Mouse (Mus musculus): ENCODE data around the gene Chga. TPM values are rescaled to one million over a fixed set of nuclear protein-coding genes. Genes with fewer than 3 reads are reported as not detected.

Chga gene
- polyA plus RNA-seq, 1 experiment from 2014 or later: 92.7 TPM

- ATAC-seq (ENCODE audit: low FRiP score, low TSS enrichment): no peak
- 96% methylated on average over 8 of the region's 8 CpGs for WGBS
- no peak overlapping the region for H3K27ac ChIP-seq (replicated peaks; ENCODE audit: low read depth, low read length)
- DNase-seq: no peak
- H3K9ac ChIP-seq (replicated peaks; ENCODE audit: low read length): no peak overlapping the region
- H3K27me3 ChIP-seq (ENCODE audit: control insufficient read depth, insufficient read depth, low read length): no peaks in the 10 kb centered on the region
- no peaks in the 10 kb centered on the region for H3K9me3 ChIP-seq (ENCODE audit: control insufficient read depth, low read length)
- H3K4me2 ChIP-seq (ENCODE audit: low read length): no peak overlapping the region
- H3K4me1 ChIP-seq (ENCODE audit: control insufficient read depth, insufficient read depth, low read length): peaks cover 6% of the 10 kb centered on the region
- no peaks in the 10 kb centered on the region for H3K36me3 ChIP-seq (ENCODE audit: control insufficient read depth, insufficient read depth, low read length)
- H3K4me3 ChIP-seq (replicated peaks; ENCODE audit: low read depth, low read length): no peak overlapping the region
Observed at GRCm38 (mm10) chr12:102610927-102611326, 56.2 kb downstream of the Chga start.

GRCm38 (mm10) chr12:102612431-102612830 lies 57.7 kb downstream of the Chga start:
- peaks cover 6% of the 10 kb centered on the region for H3K4me1 ChIP-seq (ENCODE audit: control insufficient read depth, insufficient read depth, low read length)
- no peaks in the 10 kb centered on the region for H3K9me3 ChIP-seq (ENCODE audit: control insufficient read depth, low read length)
- no peak overlapping the region for H3K4me3 ChIP-seq (replicated peaks; ENCODE audit: low read depth, low read length)
- no peak overlapping the region for H3K9ac ChIP-seq (replicated peaks; ENCODE audit: low read length)
- no peak for ATAC-seq (ENCODE audit: low FRiP score, low TSS enrichment)
- 95% methylated on average over 1 of the region's 1 CpGs for whole genome bisulfite sequencing
- H3K36me3 ChIP-seq (ENCODE audit: control insufficient read depth, insufficient read depth, low read length): no peaks in the 10 kb centered on the region
- H3K4me2 ChIP-seq (ENCODE audit: low read length): no peak overlapping the region
- no peak for DNase-seq
- no peaks in the 10 kb centered on the region for H3K27me3 ChIP-seq (ENCODE audit: control insufficient read depth, insufficient read depth, low read length)
- H3K27ac ChIP-seq (replicated peaks; ENCODE audit: low read depth, low read length): 0 out of 2 replicates have a peak overlapping the region, but pooled peaks have one; percentile 20

GRCm38 (mm10) chr12:102613411-102613810 lies 58.6 kb downstream of the Chga start:
- no peak for DNase-seq
- Histone ChIP-seq H3K36me3 (ENCODE audit: control insufficient read depth, insufficient read depth, low read length) (no peaks in the 10 kb centered on the region), H3K4me2 (ENCODE audit: low read length) (no peak overlapping the region), H3K27ac (replicated peaks; ENCODE audit: low read depth, low read length) (no peak overlapping the region), H3K4me1 (ENCODE audit: control insufficient read depth, insufficient read depth, low read length) (peaks cover 6% of the 10 kb centered on the region), H3K27me3 (ENCODE audit: control insufficient read depth, insufficient read depth, low read length) (no peaks in the 10 kb centered on the region), H3K9me3 (ENCODE audit: control insufficient read depth, low read length) (no peaks in the 10 kb centered on the region), H3K9ac (replicated peaks; ENCODE audit: low read length) (no peak overlapping the region), H3K4me3 (replicated peaks; ENCODE audit: low read depth, low read length) (no peak overlapping the region)
- no peak for ATAC-seq (ENCODE audit: low FRiP score, low TSS enrichment)
- WGBS: 86% methylated on average over 4 of the region's 4 CpGs

Other genes starting within 250 kb of the Chga start
- gene Lgmn, start 115.2 kb upstream of the Chga start, polyA plus RNA-seq (2014; fragmentation: Nextera tagmentation; extraction: Ambion mirVana): 77.5 and 81.5 TPM in 2 replicates
- 21.6 and 32.4 TPM in 2 replicates for gene Golga5, start 85.8 kb upstream of the Chga start, polyA plus RNA-seq (2014; fragmentation: Nextera tagmentation; extraction: Ambion mirVana)
- 24.0 and 30.1 TPM in 2 replicates for gene Itpk1, start 150.0 kb downstream of the Chga start, polyA plus RNA-seq (2014; fragmentation: Nextera tagmentation; extraction: Ambion mirVana)
- gene Moap1, start 188.7 kb downstream of the Chga start, polyA plus RNA-seq (2014; fragmentation: Nextera tagmentation; extraction: Ambion mirVana): 60.0 and 63.6 TPM in 2 replicates
- 13.0 and 13.2 TPM in 2 replicates for gene Tmem251, start 188.8 kb downstream of the Chga start, polyA plus RNA-seq (2014; fragmentation: Nextera tagmentation; extraction: Ambion mirVana)
- gene Gm28051, start 202.8 kb downstream of the Chga start, polyA plus RNA-seq (2014; fragmentation: Nextera tagmentation; extraction: Ambion mirVana): not detected in 2 replicates
- gene Gon7, start 202.8 kb downstream of the Chga start, polyA plus RNA-seq (2014; fragmentation: Nextera tagmentation; extraction: Ambion mirVana): 44.9 and 51.8 TPM in 2 replicates
- 32.6 and 47.1 TPM in 2 replicates for gene Ubr7, start 203.0 kb downstream of the Chga start, polyA plus RNA-seq (2014; fragmentation: Nextera tagmentation; extraction: Ambion mirVana)
- gene Gm20604, start 203.7 kb downstream of the Chga start, polyA plus RNA-seq (2014; fragmentation: Nextera tagmentation; extraction: Ambion mirVana): 46.7 and 47.3 TPM in 2 replicates